Mouse (Mus musculus) left cerebral cortex, postnatal 10 days (tissue): ENCODE measurements at regions not wholly inside any gene's neighbourhood (a gene's known extent, or its start where the extent isn't known, plus 50 kb on each side); places are given as distances from the start of the nearest gene placed in this dataset.

Source experiments
- DNase-seq, 2 experiments: peaks; one replicate each; pipeline ENCODE4 v3.0.0; 2021 to 2022; ENCODE audit warnings: low spot score in 2 of 2, mixed read lengths in 1 of 2; ENCODE audit errors: extremely low spot score in 1 of 2
- intact Hi-C: fragments of 180-260 bp; cut with DNase I; formaldehyde crosslinking; loops from one replicate; pipeline ENCODE4 v1.15.1; 2025

DNA sequence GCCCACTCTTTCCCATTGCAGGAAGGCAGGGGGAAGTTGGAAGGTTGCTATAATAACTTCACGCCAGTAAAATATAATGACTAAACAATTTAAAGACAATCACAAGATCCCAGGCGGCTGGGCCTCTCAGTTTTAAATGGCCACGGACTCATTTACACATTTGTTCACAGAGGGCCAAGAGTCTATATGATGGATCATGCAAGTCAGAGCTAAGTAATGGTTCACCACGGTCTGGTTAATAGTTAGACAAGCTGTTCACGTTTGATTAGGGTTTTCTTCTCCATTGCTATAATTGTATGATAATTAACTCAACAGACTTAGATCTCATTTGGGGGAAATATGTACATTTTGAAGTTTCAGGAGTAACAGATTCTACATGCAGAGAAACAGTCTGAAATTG is 170.0 kb downstream of the Ppargc1a start:
- intact Hi-C loops: no loop called here
- DNase-seq: no peak

DNA sequence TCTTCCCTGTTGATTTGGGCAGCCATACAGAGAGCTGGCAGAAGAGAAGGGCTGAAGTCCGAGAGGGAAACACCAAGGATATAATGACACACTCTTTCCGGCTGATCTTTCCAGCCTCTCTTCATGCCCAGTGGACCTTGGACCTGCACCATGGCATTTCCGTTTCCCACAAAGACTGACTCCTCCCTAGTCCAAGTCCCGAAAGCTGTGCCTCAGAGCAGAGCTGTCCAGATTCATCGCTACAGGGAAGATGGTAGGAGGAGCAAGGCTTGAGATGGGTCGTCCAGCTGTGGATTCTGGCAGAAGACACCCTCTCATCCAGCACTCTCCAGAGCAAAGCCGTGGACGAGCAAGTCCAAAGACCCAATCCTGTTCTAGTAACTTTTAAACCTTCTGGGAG is 176.2 kb downstream of the Ppargc1a start:
- no peak for DNase-seq
- intact Hi-C loops: no loop called here

DNA sequence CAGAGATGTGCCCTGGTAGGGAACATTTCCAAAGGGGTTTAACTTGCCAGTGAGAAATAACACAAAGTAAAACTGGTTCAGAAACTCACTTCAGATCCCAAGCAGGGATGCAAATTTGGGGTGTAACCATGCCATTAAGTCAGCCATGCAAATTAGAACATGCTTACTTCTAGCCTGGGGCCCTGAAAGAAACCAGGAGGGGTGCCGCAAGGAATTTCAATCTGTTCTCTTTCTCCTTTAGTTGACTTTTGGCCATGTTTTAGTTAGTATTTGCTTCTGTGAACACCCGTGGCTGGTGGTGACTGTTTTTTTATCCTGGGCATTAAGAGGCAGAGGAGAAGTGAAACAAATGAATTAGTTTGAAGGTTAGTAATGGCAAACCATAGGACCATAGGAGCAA is 179.8 kb downstream of the Ppargc1a start:
- intact Hi-C loops: no loop called here
- no peak for DNase-seq

DNA sequence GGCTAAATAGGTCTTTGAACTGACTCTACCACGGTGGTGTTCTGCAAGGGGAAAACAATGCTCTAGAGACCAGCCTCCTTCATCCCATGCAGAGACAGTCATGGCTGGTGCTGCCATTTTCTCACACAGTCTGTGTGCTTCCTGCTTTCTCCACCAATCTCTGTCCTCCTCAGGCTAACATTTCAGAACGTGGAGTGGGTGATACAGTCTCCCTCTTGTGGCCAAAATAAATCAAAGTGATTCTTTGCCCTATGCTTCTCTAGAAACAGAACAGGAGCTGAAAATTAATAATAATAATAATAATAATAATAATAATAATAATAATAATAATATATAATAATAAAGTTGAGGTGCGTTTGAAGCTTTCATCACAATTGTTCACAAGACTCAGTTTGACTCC is 181.1 kb downstream of the Ppargc1a start:
- intact Hi-C loops: no loop called here

DNA sequence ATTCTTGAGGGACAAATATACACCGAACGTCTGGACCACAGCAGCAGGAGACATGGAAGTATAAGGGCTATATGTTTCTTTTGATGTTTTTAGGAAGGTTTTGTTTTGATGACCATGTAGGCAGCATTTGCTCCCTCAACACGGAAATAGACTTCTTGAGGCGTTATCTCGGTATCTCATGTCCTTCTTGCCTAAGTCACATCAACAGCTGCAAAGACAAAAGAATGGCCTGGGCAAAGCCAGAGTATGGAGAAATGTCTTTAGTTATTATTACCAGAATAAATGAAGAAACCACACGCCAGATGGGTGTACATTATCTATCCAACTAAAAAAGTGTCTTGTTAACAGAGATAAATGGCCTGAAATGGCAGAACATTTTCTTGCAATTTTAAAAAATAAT is 183.2 kb downstream of the Ppargc1a start:
- DNase-seq: no peak
- intact Hi-C loops: no loop called here

More for the DNA sequence above, 181.1 kb downstream of the Ppargc1a start:
- DNase-seq: no peak

DNA sequence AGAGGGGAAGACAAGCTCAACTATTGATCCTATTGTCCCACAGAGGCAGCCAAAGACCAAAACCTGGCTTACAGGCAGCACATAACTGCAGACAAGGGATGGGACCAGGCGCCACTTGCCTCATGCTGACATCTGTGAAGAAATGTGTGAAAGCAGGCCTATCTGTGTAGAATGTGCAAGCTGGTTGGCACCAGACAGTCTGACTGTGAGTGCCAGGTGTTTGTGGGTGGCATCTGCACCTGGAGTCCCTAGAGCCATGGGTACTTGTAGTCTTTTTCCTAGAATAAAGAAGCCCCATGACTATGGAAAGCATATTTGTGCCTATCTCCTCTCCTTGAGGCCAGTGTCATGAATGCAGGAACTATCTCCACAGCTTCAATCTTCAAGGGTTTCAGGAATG is 208.4 kb downstream of the Ppargc1a start:
- intact Hi-C loops: no loop called here
- no peak for DNase-seq

DNA sequence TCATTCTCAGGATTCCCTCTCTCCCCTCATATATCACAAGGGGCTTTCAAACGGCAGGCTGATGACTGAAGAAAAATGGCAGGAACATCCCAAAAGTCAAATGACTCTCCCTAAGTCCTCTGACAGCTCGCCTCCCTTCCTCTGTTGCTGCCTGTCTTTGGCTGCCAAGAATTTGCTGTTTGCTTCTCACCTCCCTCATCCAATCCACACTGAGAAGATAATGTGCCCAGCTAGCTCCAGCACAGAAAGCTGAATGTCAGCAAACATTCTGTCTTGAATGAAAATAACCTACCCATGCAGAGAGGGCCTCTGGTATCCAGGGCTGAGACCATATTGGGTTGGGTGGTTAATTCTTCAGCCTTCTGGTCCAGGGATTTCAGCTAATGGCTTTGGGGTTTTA is 219.3 kb downstream of the Ppargc1a start:
- intact Hi-C loops: no loop called here
- DNase-seq: peak in 1 of 2 experiments; percentile 13

DNA sequence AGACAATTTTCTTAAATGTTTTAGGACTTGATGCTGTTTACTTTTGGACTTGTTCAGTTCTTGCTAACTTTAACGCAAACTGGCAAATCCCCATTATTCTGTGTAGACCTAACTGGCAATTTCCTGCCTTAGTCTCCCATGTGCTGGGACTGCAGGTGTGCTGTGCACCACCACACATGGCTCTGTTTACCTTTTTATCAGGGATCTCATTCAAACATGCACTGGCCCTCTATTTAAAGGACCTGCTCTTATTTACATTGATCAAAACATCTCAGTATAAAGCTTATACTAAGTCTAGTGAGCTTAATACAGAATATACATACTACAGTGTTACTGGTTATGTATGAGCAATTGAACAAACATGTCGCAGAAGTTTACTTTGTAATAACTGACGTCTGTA is 238.4 kb downstream of the Ppargc1a start:
- intact Hi-C loops: no loop called here

DNA sequence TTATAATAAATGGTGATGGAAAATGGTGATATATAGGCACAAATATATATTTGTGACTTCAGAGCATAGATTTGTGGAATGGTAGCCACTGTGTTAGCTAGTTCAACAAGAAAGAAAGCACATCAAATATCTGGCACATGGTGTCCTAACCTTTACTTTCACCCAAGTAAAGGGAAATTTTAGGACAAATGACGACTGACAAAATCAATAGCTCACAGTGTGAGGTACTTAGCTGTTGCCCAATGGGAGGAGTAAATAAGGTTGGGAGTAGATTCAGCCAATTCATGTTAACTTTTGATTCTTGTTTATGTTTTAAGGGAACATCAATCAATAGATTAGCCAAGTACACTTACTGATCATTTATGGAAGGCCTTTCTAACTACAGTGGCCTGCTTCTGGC is 278.3 kb downstream of the Ppargc1a start:
- DNase-seq: no peak
- intact Hi-C loops: no loop called here

More for the DNA sequence above, 238.4 kb downstream of the Ppargc1a start:
- no peak for DNase-seq

DNA sequence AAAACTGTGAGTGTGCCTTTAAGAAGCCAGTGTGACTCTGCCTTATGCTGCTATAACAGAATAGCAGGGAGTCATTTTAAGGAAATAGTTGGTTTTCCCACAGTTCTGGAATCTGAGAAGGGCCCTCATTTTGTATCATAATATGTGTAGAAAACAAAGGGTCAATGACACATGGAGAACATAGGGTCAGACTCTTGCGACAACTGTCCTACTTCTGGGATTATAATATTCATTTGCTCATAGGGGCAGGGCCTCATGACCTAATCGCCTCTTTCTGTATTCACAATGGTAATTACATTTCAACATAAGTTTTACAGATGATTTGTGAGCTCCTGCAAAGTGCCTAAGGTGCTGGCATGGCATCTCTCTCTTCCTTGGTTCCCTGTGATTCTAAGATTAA is 279.3 kb downstream of the Ppargc1a start:
- intact Hi-C loops: no loop called here
- DNase-seq: no peak

DNA sequence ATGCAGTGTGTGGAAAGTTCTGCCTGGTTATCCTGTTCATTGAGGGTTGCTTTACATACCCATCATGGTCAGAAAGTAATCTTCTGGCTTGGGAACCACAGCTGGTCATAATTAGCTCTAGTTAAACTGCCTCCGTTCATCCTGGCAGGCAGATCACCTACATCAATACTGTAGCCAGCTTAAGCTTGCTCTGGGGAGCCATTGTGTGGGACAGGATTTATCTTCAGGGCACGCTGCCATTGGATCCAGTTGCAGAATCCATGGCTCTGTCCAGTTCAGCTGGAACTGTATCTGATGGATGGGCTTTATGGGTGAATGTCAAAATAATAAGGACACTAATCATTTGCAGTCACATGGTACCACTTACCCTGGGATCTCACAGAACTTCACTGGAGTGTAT is 326.4 kb downstream of the Ppargc1a start:
- intact Hi-C loops: no loop called here
- no peak for DNase-seq

DNA sequence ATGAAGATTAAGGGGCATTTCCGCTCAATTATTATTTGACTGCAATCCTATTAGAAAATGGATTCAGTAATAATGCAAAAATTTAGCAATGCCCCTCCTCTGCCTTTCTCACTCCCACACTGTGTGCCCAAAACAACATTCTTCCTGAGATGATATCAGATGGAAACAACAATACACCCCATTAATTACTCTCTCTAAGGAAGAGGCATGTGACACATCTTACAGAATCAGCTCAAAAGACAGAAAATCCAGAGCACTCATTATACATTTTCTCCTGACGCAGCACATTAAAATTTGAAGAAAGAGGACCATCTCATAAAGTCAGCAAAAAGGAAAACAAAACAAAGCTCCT is 333.5 kb downstream of the Ppargc1a start:
- no peak for DNase-seq
- intact Hi-C loops: no loop called here

DNA sequence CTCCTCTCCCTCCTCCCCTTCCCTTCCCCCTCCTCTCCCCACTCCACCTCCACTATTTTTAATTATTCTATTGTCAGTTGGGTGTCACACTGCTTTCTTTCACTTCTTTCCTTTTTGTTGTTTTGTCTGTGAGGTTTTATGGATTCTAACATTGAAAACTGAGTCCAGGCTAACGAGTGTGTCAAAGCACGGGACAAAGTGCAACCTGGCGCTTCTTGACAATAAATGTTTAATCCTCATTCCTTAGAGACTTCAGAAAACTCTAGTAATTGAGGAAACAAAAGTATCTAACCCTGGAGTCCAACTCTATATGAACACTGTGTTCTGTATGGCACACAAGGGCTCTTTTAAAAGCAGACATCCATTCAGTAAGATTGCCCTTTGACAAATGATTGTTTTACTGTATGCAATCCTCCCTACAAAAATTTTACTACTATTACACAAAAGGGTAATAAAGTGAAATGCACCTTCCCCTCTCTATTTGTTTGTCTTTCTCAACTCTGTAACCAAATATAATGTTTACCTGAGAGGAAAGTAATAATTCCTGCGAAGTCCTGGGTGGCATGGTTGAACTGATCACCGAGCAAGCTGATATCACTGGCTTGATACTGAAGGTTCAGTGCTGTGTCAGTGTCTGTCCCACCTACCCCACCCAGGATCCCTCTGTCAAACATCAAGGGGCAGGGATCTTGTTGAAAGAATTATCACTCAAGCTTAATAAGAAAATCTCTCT is 334.1 kb downstream of the Ppargc1a start:
- intact Hi-C loops: no loop called here
- no peak for DNase-seq

DNA sequence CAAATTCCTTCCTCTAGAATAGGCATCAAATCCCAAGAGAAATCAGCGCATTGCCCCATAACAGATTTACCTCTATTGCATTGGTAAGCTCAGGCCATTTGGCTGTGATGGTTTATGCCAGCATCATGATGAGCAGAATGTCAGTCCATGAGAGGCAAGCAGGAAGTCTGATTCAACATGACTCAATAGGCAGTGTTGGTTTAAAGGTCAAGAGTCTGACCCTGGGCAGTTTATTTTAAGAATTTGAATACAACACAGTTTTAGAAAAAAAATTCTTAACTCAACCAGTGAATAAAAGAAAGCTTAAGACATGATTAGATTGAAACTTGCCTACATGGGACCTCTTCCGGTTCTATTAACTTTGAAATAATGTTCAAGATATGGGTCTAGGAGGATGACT is 337.7 kb downstream of the Ppargc1a start:
- DNase-seq: no peak
- intact Hi-C loops: no loop called here

DNA sequence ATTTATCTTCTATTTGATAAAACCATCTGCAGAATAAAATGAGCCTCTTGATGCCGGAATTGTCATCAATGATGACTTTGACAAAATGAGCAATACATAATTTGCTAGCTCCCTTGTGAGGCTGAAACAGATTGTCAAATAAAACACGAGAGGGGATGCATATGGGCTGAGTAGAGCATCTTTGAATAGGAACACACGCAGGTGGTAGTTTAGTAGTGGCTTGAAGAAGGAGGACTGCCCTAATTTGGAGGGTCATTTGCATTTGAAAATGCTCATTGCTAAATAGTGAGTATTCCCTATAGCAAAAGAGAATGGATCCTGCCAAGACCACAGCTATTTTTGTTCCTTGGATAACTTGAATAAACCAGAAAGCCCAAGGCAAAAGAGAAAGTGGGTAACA is 339.5 kb downstream of the Ppargc1a start:
- intact Hi-C loops: no loop called here

DNA sequence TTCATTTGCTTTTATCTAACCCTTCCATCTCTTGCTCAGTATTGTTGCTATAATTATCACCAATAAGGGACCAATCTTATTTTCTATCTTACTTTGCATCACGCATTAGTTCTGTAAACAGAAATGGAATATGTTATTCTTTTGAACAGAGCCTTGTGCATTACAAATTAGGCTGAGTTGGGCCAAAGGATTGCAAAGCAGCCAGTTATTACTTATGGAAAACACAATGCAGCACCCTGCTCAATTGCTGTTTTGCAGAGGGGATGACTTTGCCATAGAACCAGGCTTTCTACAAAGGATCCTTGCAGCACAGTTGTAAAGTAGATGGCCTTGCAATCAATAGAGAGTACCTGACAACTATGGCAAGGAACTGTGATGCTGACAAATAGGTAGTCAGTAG is 364.3 kb downstream of the Ppargc1a start:
- no peak for DNase-seq
- intact Hi-C loops: no loop called here

More for the DNA sequence above, 339.5 kb downstream of the Ppargc1a start:
- no peak for DNase-seq

DNA sequence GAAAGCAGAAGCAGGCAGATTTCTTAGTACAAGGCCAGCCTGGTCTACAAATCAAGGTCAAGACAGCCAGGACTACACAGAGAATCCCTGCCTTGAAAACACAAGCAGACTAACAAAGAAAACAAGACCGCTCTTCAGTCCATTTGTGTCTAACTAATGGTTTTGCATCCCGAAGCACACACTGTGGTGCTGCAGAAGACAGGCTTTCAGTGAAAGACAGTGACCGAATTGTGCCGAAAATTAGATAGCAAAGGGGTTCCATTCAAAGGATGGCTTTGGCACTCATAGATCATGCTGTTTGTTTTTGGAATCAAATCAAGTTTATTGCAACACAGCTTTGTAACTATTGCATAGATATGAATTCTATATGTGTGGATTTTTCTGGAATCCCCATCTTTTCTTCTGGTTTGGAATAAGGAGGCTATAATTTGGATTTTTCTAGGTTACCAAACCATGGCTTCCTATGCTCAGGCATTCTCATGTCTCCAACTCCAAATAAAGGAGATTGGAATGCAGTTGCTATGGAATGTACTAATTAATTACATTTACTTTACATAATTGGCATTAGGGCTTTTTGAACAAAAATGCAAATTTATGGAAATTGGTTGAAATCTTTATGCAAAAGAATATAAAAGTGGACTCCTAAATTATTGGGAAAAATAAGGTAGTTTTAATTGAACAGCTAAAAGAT is 364.9 kb downstream of the Ppargc1a start:
- DNase-seq: no peak
- intact Hi-C loops: no loop called here

DNA sequence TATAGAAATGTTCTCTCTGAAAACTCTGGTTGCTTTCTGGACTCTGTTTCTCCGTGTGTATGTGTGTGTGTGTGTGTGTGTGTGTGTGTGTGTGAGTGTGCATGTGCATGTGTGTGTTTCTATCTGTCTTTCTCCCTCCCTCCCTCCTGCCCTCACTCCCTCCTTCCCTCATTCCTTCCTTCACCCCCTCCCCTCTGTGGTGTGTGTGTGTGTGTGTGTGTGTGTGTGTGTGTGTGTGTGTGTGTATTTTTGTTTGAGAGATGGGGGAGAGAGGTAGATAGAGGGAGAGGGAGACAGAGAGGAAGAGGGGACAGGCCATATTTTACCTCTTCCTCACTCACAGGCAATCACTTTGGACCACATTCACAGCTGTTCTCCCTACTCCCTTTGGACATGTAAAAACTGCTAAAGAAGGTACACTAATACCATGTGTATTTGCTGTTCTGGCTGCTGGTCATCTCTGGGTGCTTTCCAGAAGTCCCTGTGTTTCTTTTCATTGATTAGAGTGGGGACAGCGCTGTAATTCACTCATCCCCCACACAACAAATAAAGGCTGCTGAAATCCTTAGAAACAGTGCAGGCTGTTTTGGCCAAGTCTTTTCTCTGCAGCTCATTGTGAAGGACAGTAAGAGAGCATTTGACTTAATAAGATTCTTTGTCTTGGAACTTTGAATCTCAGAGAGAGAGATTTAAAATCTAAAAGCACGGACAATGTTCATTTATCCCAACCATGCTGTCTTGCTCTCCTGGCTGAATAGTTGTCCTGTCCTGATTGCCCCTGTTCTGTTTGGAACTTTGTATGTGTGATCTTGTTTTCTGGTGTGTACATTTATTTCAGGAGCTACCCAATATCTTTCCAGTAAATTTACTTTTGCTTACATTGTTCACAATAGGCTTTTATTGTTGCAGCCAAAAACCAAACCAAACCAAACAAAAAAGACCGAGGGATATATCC is 370.9 kb downstream of the Ppargc1a start:
- no peak for DNase-seq
- intact Hi-C loops: no loop called here

DNA sequence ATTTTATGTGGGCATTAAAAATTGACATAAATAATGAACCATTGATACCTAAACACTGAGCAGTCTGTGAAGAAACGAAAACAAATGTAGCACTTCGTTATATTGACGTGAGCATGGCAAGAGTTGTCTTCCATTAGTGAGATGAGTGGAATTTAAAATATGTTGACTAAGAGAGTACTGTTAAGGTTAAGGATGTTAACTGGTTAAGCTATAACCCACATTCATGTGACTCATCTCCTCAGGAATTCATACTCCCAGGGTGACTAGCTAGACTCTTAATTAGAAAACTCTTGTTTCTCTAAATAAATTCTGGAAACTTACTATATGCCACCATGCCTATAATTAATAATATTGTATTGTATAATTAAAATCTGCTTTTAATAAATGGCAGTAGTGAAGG is 376.9 kb downstream of the Ppargc1a start:
- DNase-seq: no peak
- intact Hi-C loops: no loop called here

DNA sequence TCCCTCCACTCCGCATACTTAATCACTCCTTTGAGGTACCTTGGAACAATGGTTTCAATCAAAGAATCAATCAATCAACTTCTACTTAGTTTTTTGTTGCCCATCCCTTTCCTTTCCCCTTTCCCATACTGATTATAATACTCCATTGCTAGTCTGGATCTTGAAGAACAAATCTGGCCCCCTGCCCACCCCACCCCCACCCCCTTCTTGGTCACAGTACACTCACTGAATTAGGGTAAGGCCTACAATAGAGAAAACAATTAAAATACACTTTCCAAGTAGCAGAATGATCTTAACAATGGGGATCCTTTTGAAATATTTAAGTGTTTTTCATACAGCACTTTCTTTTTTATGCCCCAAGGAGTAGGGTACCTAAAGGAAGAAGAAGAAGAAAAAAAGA is 397.7 kb downstream of the Ppargc1a start:
- intact Hi-C loops: no loop called here

More for the DNA sequence above, 397.7 kb downstream of the Ppargc1a start:
- no peak for DNase-seq
